Mouse (Mus musculus): ENCODE results near the gene Rnf183. TPM values are rescaled to one million over a fixed set of nuclear protein-coding genes. Genes with fewer than 3 reads are reported as not detected.

Gene Rnf183
- total and polyA plus RNA-seq, 3 experiments, result 0.15 to 0.25 TPM; not detected in 1

GRCm38 (mm10) chr4:62475131-62475530, 40.1 kb upstream of the Rnf183 start:
- Histone ChIP-seq H3K9me3 (replicated peaks; ENCODE audit: insufficient read depth, low read length) (no peaks in the 10 kb centered on the region), H3K27ac (ENCODE audit: control insufficient read depth, low read depth, low read length) (no peak overlapping the region), H3K36me3 (ENCODE audit: control insufficient read depth in 1 of 2, insufficient read depth in 2 of 2, low read length in 2 of 2) (peaks cover 0 to 2% of the 10 kb centered on the region in 2 experiments; a peak in 1 of 4 replicates), H3K4me1 (ENCODE audit: control insufficient read depth in 1 of 2, insufficient read depth in 2 of 2, low read length in 2 of 2) (peaks cover 2 to 3% of the 10 kb centered on the region in 2 experiments; a peak in 3 of 4 replicates), H3K9ac (ENCODE audit: control insufficient read depth, low read depth, low read length, poor library complexity, severe bottlenecking) (no peak overlapping the region), H3K79me2 (ENCODE audit: control insufficient read depth, insufficient read depth, low read length, poor library complexity) (no peaks in the 10 kb centered on the region), H3K27me3 (ENCODE audit: control insufficient read depth in 1 of 2, insufficient read depth in 2 of 2, low read length in 2 of 2) (no peaks in the 10 kb centered on the region), H3K4me3 (ENCODE audit: control insufficient read depth in 1 of 2, insufficient read depth in 1 of 2, low read depth in 2 of 2, low read length in 2 of 2) (no peak overlapping the region)
- no peak for DNase-seq (ENCODE audit: low read depth, low spot score)
- TF ChIP-seq RCOR1 (IDR thresholded peaks at IDR 0.05; ENCODE audit: low read depth, low read length) (no peak), USF1 (IDR thresholded peaks at IDR 0.05; ENCODE audit: low read depth, low read length) (no peak), MEF2A (IDR thresholded peaks at IDR 0.05; ENCODE audit: extremely low read depth, insufficient replicate concordance, low read depth, low read length, poor library complexity, severe bottlenecking) (no peak), ETS1 (IDR thresholded peaks at IDR 0.05; ENCODE audit: low read depth, low read length) (no peak), JUND (IDR thresholded peaks at IDR 0.05; ENCODE audit: low read depth, low read length) (no peak)

GRCm38 (mm10) chr4:62472071-62472470, 37.0 kb upstream of the Rnf183 start:
- Histone ChIP-seq H3K79me2 (ENCODE audit: control insufficient read depth, insufficient read depth, low read length, poor library complexity) (no peaks in the 10 kb centered on the region), H3K9ac (ENCODE audit: control insufficient read depth, low read depth, low read length, poor library complexity, severe bottlenecking) (no peak overlapping the region), H3K4me3 (ENCODE audit: control insufficient read depth in 1 of 2, insufficient read depth in 1 of 2, low read depth in 2 of 2, low read length in 2 of 2) (no peak overlapping the region), H3K36me3 (ENCODE audit: control insufficient read depth in 1 of 2, insufficient read depth in 2 of 2, low read length in 2 of 2) (peaks cover 0 to 2% of the 10 kb centered on the region in 2 experiments; a peak in 1 of 4 replicates), H3K27me3 (ENCODE audit: control insufficient read depth in 1 of 2, insufficient read depth in 2 of 2, low read length in 2 of 2) (no peaks in the 10 kb centered on the region), H3K9me3 (replicated peaks; ENCODE audit: insufficient read depth, low read length) (no peaks in the 10 kb centered on the region), H3K4me1 (ENCODE audit: control insufficient read depth in 1 of 2, insufficient read depth in 2 of 2, low read length in 2 of 2) (peaks cover 2 to 3% of the 10 kb centered on the region in 2 experiments; a peak in 3 of 4 replicates), H3K27ac (ENCODE audit: control insufficient read depth, low read depth, low read length) (no peak overlapping the region)
- no peak for DNase-seq (ENCODE audit: low read depth, low spot score)
- no peak for TF ChIP-seq NRF1 (IDR thresholded peaks at IDR 0.05; ENCODE audit: insufficient read depth, low read depth, low read length, poor library complexity, severe bottlenecking)
- no peak for TF ChIP-seq POLR2A (IDR thresholded peaks at IDR 0.05; ENCODE audit: control insufficient read depth in 1 of 2, insufficient read depth in 1 of 2, low read depth in 1 of 2, low read length in 2 of 2, poor library complexity in 1 of 2)
- TF ChIP-seq CTCF (IDR thresholded peaks at IDR 0.05 in 2 of 3, conservative IDR thresholded peaks at IDR 0.05 in 1 of 3; ENCODE audit: control insufficient read depth in 1 of 3, insufficient read depth in 1 of 3, low read depth in 2 of 3, low read length in 3 of 3, poor library complexity in 1 of 3, severe bottlenecking in 1 of 3), result no peak
- no peak for TF ChIP-seq USF1 (IDR thresholded peaks at IDR 0.05; ENCODE audit: low read depth, low read length)
- no peak for TF ChIP-seq JUND (IDR thresholded peaks at IDR 0.05; ENCODE audit: low read depth, low read length)
- TF ChIP-seq USF2 (IDR thresholded peaks at IDR 0.05; ENCODE audit: borderline replicate concordance in 1 of 2, insufficient read depth in 1 of 2, low read depth in 1 of 2, low read length in 2 of 2), result no peak
- TF ChIP-seq ZNF384 (IDR thresholded peaks at IDR 0.05; ENCODE audit: low read depth, low read length), result no peak
- TF ChIP-seq MYB (IDR thresholded peaks at IDR 0.05; ENCODE audit: low read depth, low read length), result no peak
- TF ChIP-seq SMC3 (IDR thresholded peaks at IDR 0.05; ENCODE audit: low read depth, low read length), result no peak
- TF ChIP-seq RAD21 (IDR thresholded peaks at IDR 0.05; ENCODE audit: low read depth, low read length), result no peak
- TF ChIP-seq CHD2 (IDR thresholded peaks at IDR 0.05; ENCODE audit: low read length), result no peak
- TF ChIP-seq CHD1 (IDR thresholded peaks at IDR 0.05; ENCODE audit: low read depth, low read length), result no peak
- TF ChIP-seq BHLHE40 (IDR thresholded peaks at IDR 0.05; ENCODE audit: borderline replicate concordance, low read depth, low read length), result no peak
- TF ChIP-seq EP300 (IDR thresholded peaks at IDR 0.05; ENCODE audit: low read depth in 1 of 2, low read length in 2 of 2), result no peak
- TF ChIP-seq POLR2AphosphoS2 (IDR thresholded peaks at IDR 0.05; ENCODE audit: low read length), result no peak
- no peak for TF ChIP-seq MAZ (IDR thresholded peaks at IDR 0.05; ENCODE audit: low read depth, low read length)
- TF ChIP-seq ELF1 (IDR thresholded peaks at IDR 0.05; ENCODE audit: low read depth, low read length), result no peak
- no peak for TF ChIP-seq GABPA (IDR thresholded peaks at IDR 0.05; ENCODE audit: low read depth, low read length)
- no peak for TF ChIP-seq HCFC1 (IDR thresholded peaks at IDR 0.05; ENCODE audit: low read depth, low read length)
